Mouse (Mus musculus) liver, adult 2 months (tissue): ENCODE data around the gene Arhgef28. TPM values are rescaled to one million over a fixed set of nuclear protein-coding genes. Genes with fewer than 3 reads are reported as not detected.
A peak's percentile ranks its signal among the peaks of the same experiment; 100 is the strongest.

Experiments
- DNase-seq: peaks from one replicate; pipeline ENCODE4 v3.0.0-alpha.2; 2011; ENCODE audit warnings: low read depth, low spot score; ENCODE audit errors: extremely low read depth
- H3K27ac ChIP-seq: fragments of 200-500 bp; replicated peaks from 2 replicates; pipeline ENCODE4 v1.5.1; 2012; ENCODE audit warnings: low read depth, mild to moderate bottlenecking, control low read depth, inconsistent platforms, low read length; ENCODE audit not compliant: insufficient read depth
- H3K27me3 ChIP-seq: fragments of 200-500 bp; 2 replicates; pipeline ENCODE4 v1.6.1; 2012; ENCODE audit warnings: mild to moderate bottlenecking, moderate library complexity, low read length, inconsistent platforms; ENCODE audit not compliant: control insufficient read depth, insufficient read depth
- H3K36me3 ChIP-seq: fragments of 200-500 bp; 2 replicates; pipeline ENCODE4 v1.6.1; 2012; ENCODE audit warnings: low read length, inconsistent platforms; ENCODE audit not compliant: control insufficient read depth, insufficient read depth
- H3K4me1 ChIP-seq: fragments of 200-500 bp; 2 replicates; pipeline ENCODE4 v1.6.1; 2011; ENCODE audit warnings: low read length; ENCODE audit not compliant: control insufficient read depth, insufficient read depth
- H3K4me3 ChIP-seq: fragments of 200-500 bp; 2 replicates; pipeline ENCODE4 v1.5.1; 2011; ENCODE audit warnings: low read depth, mild to moderate bottlenecking, control low read depth, low read length, moderate library complexity; ENCODE audit not compliant: insufficient read depth
- H3K79me2 ChIP-seq: fragments of 200-500 bp; 2 replicates; pipeline ENCODE4 v1.6.1; 2012; ENCODE audit warnings: inconsistent platforms, mild to moderate bottlenecking, low read length, moderate library complexity; ENCODE audit not compliant: control insufficient read depth, insufficient read depth
- H3K9ac ChIP-seq: fragments of 200-500 bp; 2 replicates; pipeline ENCODE4 v1.6.1; 2012; ENCODE audit warnings: low read depth, mild to moderate bottlenecking, control low read depth, inconsistent platforms, low read length
- CTCF ChIP-seq: fragments of 200-500 bp; IDR thresholded peaks from 2 replicates; pipeline ENCODE4 v1.5.1; 2011; ENCODE audit warnings: low read depth, low read length, control low read depth
- POLR2A ChIP-seq: fragments of 200-500 bp; IDR thresholded peaks from 2 replicates; pipeline ENCODE4 v1.6.1; 2011; ENCODE audit warnings: low read length, control low read depth; ENCODE audit not compliant: insufficient read depth; ENCODE audit errors: extremely low read depth
- WGBS: fragments of 180-500 bp; shearing (Covaris S2); methylation state at CpG from one replicate; pipeline ENCODE4 v1.1.7; 2018; 5-methylcytosine and 5-hydroxymethylcytosine counted together
- polyA plus RNA-seq: library from polyadenylated mRNA; depleted of rRNA; stranded (reverse); fragments of >200 nt; gene quantifications from 2 replicates; pipeline ENCODE4 v1.2.3, GENCODE M21; 2012
- total RNA-seq: library from RNA; depleted of rRNA; stranded (reverse); fragments of >200 nt; gene quantifications from 2 replicates; pipeline ENCODE4 v1.2.3, GENCODE M21; 2014

Arhgef28 gene
- total and polyA plus RNA-seq, 2 experiments: 0.20 to 0.37 TPM

GRCm38 (mm10) chr13:98210137-98210536 lies 3.9 kb upstream of the Arhgef28 start:
- 78% methylated on average over 7 of the region's 7 CpGs for WGBS
- H3K27me3 ChIP-seq: peaks cover 12% of the 10 kb centered on the region

GRCm38 (mm10) chr13:98208842-98209241 lies 2.6 kb upstream of the Arhgef28 start:
- Histone ChIP-seq H3K27ac (no peak overlapping the region), H3K9ac (no peak overlapping the region), H3K4me3 (no peak overlapping the region), H3K79me2 (no peaks in the 10 kb centered on the region), H3K4me1 (no peaks in the 10 kb centered on the region), H3K27me3 (peaks cover 12% of the 10 kb centered on the region), H3K36me3 (no peaks in the 10 kb centered on the region)
- TF ChIP-seq CTCF: no peak
- TF ChIP-seq POLR2A: no peak
- whole genome bisulfite sequencing: 54% methylated on average over 9 of the region's 9 CpGs
- no peak for DNase-seq

More at GRCm38 (mm10) chr13:98210137-98210536, 3.9 kb upstream of the Arhgef28 start:
- H3K4me1 ChIP-seq: no peaks in the 10 kb centered on the region
- no peaks in the 10 kb centered on the region for H3K79me2 ChIP-seq
- DNase-seq: no peak
- no peak for TF ChIP-seq POLR2A
- TF ChIP-seq CTCF: no peak
- H3K36me3 ChIP-seq: no peaks in the 10 kb centered on the region
- H3K27ac ChIP-seq: no peak overlapping the region
- no peak overlapping the region for H3K9ac ChIP-seq
- H3K4me3 ChIP-seq: no peak overlapping the region

DNA sequence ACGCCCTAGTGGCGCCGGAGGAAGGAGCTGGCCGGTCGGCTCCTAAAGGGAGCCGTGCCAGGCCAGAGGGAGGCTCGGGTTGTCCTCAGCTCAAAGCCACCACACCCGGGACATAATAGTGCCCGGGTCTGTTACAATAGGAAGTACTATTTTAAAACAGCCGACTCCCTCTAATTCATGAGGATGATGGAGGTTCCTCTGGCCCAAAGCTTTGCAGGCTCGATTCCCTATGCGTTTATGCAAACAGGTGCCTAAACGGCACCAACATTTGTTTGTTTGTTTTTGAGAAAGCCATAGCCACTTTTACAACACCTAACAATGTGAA lies 269 bp upstream of the Arhgef28 start:
- no peaks in the 10 kb centered on the region for H3K4me1 ChIP-seq
- H3K9ac ChIP-seq: no peak overlapping the region
- TF ChIP-seq CTCF (no peak), POLR2A (no peak)
- peaks cover 12% of the 10 kb centered on the region for H3K27me3 ChIP-seq
- peak overlapping the region; percentile 50; the same call in 1 of the 2 replicates for H3K4me3 ChIP-seq
- WGBS: 3% methylated on average over 13 of the region's 13 CpGs
- no peak for DNase-seq
- no peak overlapping the region for H3K27ac ChIP-seq
- no peaks in the 10 kb centered on the region for H3K36me3 ChIP-seq
- no peaks in the 10 kb centered on the region for H3K79me2 ChIP-seq

- 43% methylated on average over 8 of the region's 8 CpGs for WGBS
- H3K27me3 ChIP-seq: peaks cover 14% of the 10 kb centered on the region
- no peaks in the 10 kb centered on the region for H3K4me1 ChIP-seq
- no peaks in the 10 kb centered on the region for H3K79me2 ChIP-seq
- no peak for DNase-seq
- H3K9ac ChIP-seq: no peak overlapping the region
- no peaks in the 10 kb centered on the region for H3K36me3 ChIP-seq
- no peak overlapping the region for H3K27ac ChIP-seq
- TF ChIP-seq CTCF (no peak), POLR2A (no peak)
- H3K4me3 ChIP-seq: no peak overlapping the region
These were observed 1.1 kb downstream of the Arhgef28 start for GRCm38 (mm10) chr13:98205111-98205510.

GRCm38 (mm10) chr13:98204371-98204770 lies 1.9 kb downstream of the Arhgef28 start:
- 63% methylated on average over 8 of the region's 8 CpGs for WGBS
- Histone ChIP-seq H3K4me1 (no peaks in the 10 kb centered on the region), H3K27me3 (peaks cover 14% of the 10 kb centered on the region), H3K27ac (no peak overlapping the region), H3K36me3 (no peaks in the 10 kb centered on the region), H3K79me2 (no peaks in the 10 kb centered on the region), H3K4me3 (no peak overlapping the region), H3K9ac (no peak overlapping the region)
- no peak for TF ChIP-seq CTCF
- no peak for TF ChIP-seq POLR2A
- DNase-seq: no peak

GRCm38 (mm10) chr13:98201436-98201835 lies 4.8 kb downstream of the Arhgef28 start:
- Histone ChIP-seq H3K79me2 (no peaks in the 10 kb centered on the region), H3K27ac (no peak overlapping the region), H3K4me3 (no peak overlapping the region), H3K9ac (no peak overlapping the region), H3K36me3 (no peaks in the 10 kb centered on the region), H3K4me1 (no peaks in the 10 kb centered on the region), H3K27me3 (peaks cover 12% of the 10 kb centered on the region)
- no peak for DNase-seq
- no peak for TF ChIP-seq POLR2A
- TF ChIP-seq CTCF: no peak
- 52% methylated on average over 9 of the region's 9 CpGs for whole genome bisulfite sequencing
